Mouse (Mus musculus): Measurements from ENCODE around the gene Adgrg5. TPM values are rescaled to one million over a fixed set of nuclear protein-coding genes. Genes with fewer than 3 reads are reported as not detected.

Adgrg5 gene
- polyA plus RNA-seq, 1 experiment from 2014 or later = 0.14 TPM

GRCm38 (mm10) chr8:94892917-94893316, 30.6 kb upstream of the Adgrg5 start:
- no peak overlapping the region for H3K4me3 ChIP-seq (ENCODE audit: low read depth, low read length)
- WGBS = 51% methylated on average over 2 of the region's 2 CpGs
- no peak overlapping the region for H3K9ac ChIP-seq (ENCODE audit: low read depth, low read length)
- no peaks in the 10 kb centered on the region for H3K27me3 ChIP-seq (ENCODE audit: control insufficient read depth, insufficient read depth, low read length)
- DNase-seq (ENCODE audit: low spot score) (no peak), ATAC-seq (ENCODE audit: low FRiP score) (no peak)
- H3K4me2 ChIP-seq (replicated peaks; ENCODE audit: low read depth, low read length) = no peak overlapping the region
- H3K36me3 ChIP-seq (ENCODE audit: control insufficient read depth, insufficient read depth, low read length) = no peaks in the 10 kb centered on the region
- H3K9me3 ChIP-seq (ENCODE audit: control insufficient read depth, low read length) = no peaks in the 10 kb centered on the region
- H3K27ac ChIP-seq (ENCODE audit: low read depth, low read length) = no peak overlapping the region
- H3K4me1 ChIP-seq (replicated peaks; ENCODE audit: control insufficient read depth, insufficient read depth, low read length) = no peaks in the 10 kb centered on the region

GRCm38 (mm10) chr8:94899262-94899661, 24.2 kb upstream of the Adgrg5 start:
- Histone ChIP-seq H3K27me3 (ENCODE audit: control insufficient read depth, insufficient read depth, low read length) (no peaks in the 10 kb centered on the region; the same call in 1 of the 2 replicates), H3K4me2 (replicated peaks; ENCODE audit: low read depth, low read length) (no peak overlapping the region), H3K27ac (ENCODE audit: low read depth, low read length) (no peak overlapping the region), H3K4me1 (replicated peaks; ENCODE audit: control insufficient read depth, insufficient read depth, low read length) (no peaks in the 10 kb centered on the region), H3K9ac (ENCODE audit: low read depth, low read length) (0 out of 2 replicates have a peak overlapping the region, but pooled peaks have one; percentile 27), H3K4me3 (ENCODE audit: low read depth, low read length) (no peak overlapping the region), H3K36me3 (ENCODE audit: control insufficient read depth, insufficient read depth, low read length) (no peaks in the 10 kb centered on the region), H3K9me3 (ENCODE audit: control insufficient read depth, low read length) (no peaks in the 10 kb centered on the region)
- DNase-seq (ENCODE audit: low spot score) (no peak), ATAC-seq (ENCODE audit: low FRiP score) (peak; percentile 18; the same call in 1 of the 2 replicates)
- 9% methylated on average over 11 of the region's 11 CpGs for WGBS

GRCm38 (mm10) chr8:94900617-94901016, 22.9 kb upstream of the Adgrg5 start:
- Histone ChIP-seq H3K36me3 (ENCODE audit: control insufficient read depth, insufficient read depth, low read length) (no peaks in the 10 kb centered on the region), H3K4me1 (replicated peaks; ENCODE audit: control insufficient read depth, insufficient read depth, low read length) (no peaks in the 10 kb centered on the region), H3K4me2 (replicated peaks; ENCODE audit: low read depth, low read length) (no peak overlapping the region), H3K9ac (ENCODE audit: low read depth, low read length) (no peak overlapping the region), H3K27ac (ENCODE audit: low read depth, low read length) (no peak overlapping the region), H3K27me3 (ENCODE audit: control insufficient read depth, insufficient read depth, low read length) (no peaks in the 10 kb centered on the region; the same call in 1 of the 2 replicates), H3K9me3 (ENCODE audit: control insufficient read depth, low read length) (no peaks in the 10 kb centered on the region), H3K4me3 (ENCODE audit: low read depth, low read length) (no peak overlapping the region)
- 16% methylated on average over 6 of the region's 6 CpGs for WGBS
- no peak for DNase-seq (ENCODE audit: low spot score)
- no peak for ATAC-seq (ENCODE audit: low FRiP score)

- H3K27ac ChIP-seq (ENCODE audit: low read depth, low read length) = no peak overlapping the region
- H3K9me3 ChIP-seq (ENCODE audit: control insufficient read depth, low read length) = no peaks in the 10 kb centered on the region
- H3K4me2 ChIP-seq (replicated peaks; ENCODE audit: low read depth, low read length) = no peak overlapping the region
- H3K9ac ChIP-seq (ENCODE audit: low read depth, low read length) = no peak overlapping the region
- no peak overlapping the region for H3K4me3 ChIP-seq (ENCODE audit: low read depth, low read length)
- DNase-seq (ENCODE audit: low spot score) (no peak), ATAC-seq (ENCODE audit: low FRiP score) (no peak)
- no peaks in the 10 kb centered on the region for H3K4me1 ChIP-seq (replicated peaks; ENCODE audit: control insufficient read depth, insufficient read depth, low read length)
- 22% methylated on average over 5 of the region's 5 CpGs for WGBS
- no peaks in the 10 kb centered on the region for H3K36me3 ChIP-seq (ENCODE audit: control insufficient read depth, insufficient read depth, low read length)
- H3K27me3 ChIP-seq (ENCODE audit: control insufficient read depth, insufficient read depth, low read length) = no peaks in the 10 kb centered on the region; the same call in 1 of the 2 replicates
Observed at GRCm38 (mm10) chr8:94901031-94901430, 22.5 kb upstream of the Adgrg5 start.

GRCm38 (mm10) chr8:94903709-94904108, 19.8 kb upstream of the Adgrg5 start:
- ATAC-seq (ENCODE audit: low FRiP score) = 0 out of 2 replicates have a peak, but pooled peaks have one; percentile 15
- 63% methylated on average over 12 of the region's 12 CpGs for WGBS
- no peak overlapping the region for H3K9ac ChIP-seq (ENCODE audit: low read depth, low read length)
- no peak overlapping the region for H3K4me2 ChIP-seq (replicated peaks; ENCODE audit: low read depth, low read length)
- DNase-seq (ENCODE audit: low spot score) = no peak
- no peaks in the 10 kb centered on the region for H3K9me3 ChIP-seq (ENCODE audit: control insufficient read depth, low read length)
- no peak overlapping the region for H3K27ac ChIP-seq (ENCODE audit: low read depth, low read length)
- no peaks in the 10 kb centered on the region for H3K36me3 ChIP-seq (ENCODE audit: control insufficient read depth, insufficient read depth, low read length)
- no peak overlapping the region for H3K4me3 ChIP-seq (ENCODE audit: low read depth, low read length)
- no peaks in the 10 kb centered on the region for H3K4me1 ChIP-seq (replicated peaks; ENCODE audit: control insufficient read depth, insufficient read depth, low read length)
- H3K27me3 ChIP-seq (ENCODE audit: control insufficient read depth, insufficient read depth, low read length) = no peaks in the 10 kb centered on the region; the same call in 1 of the 2 replicates

DNA sequence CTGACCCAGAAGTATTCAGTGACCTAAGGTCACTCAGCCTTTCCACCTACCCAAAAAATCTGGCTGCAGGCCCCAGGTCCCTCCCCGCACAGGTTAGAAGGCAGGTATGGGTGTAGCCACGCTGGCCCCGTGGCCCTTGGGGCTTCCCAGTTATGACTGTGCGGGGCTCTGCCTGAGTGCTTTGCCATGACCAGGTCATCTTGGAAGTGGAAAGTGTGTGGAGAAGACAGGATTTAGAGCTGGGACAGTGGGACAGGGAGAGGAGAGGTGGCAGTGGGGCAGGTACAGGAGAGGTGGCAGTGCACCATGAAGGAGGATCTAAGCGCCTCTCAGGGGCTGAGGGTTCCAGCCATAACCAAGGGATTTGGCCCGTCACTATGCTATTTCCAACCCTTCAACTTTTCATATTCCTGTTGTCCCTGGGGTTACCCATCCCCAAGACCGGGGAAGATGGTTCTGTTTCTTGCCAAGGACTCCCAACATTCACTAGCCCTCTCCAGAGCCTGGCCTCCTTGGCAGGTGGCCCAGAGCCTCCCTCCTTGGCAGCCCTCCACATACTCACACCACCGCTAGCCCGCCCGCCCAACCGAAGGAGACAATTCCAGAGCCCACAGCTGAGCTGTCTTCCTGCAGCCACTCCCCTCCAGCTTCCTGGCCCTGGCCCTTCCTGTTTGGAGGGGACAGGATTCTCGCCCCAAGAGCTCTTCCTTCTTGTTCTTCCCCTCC, 18.9 kb upstream of the Adgrg5 start:
- Histone ChIP-seq H3K36me3 (ENCODE audit: control insufficient read depth, insufficient read depth, low read length) (no peaks in the 10 kb centered on the region), H3K4me3 (ENCODE audit: low read depth, low read length) (no peak overlapping the region), H3K27me3 (ENCODE audit: control insufficient read depth, insufficient read depth, low read length) (no peaks in the 10 kb centered on the region; the same call in 1 of the 2 replicates), H3K27ac (ENCODE audit: low read depth, low read length) (no peak overlapping the region), H3K9me3 (ENCODE audit: control insufficient read depth, low read length) (no peaks in the 10 kb centered on the region), H3K9ac (ENCODE audit: low read depth, low read length) (no peak overlapping the region), H3K4me1 (replicated peaks; ENCODE audit: control insufficient read depth, insufficient read depth, low read length) (no peaks in the 10 kb centered on the region), H3K4me2 (replicated peaks; ENCODE audit: low read depth, low read length) (no peak overlapping the region)
- DNase-seq (ENCODE audit: low spot score) (no peak), ATAC-seq (ENCODE audit: low FRiP score) (no peak)
- WGBS = 89% methylated on average over 12 of the region's 12 CpGs

DNA sequence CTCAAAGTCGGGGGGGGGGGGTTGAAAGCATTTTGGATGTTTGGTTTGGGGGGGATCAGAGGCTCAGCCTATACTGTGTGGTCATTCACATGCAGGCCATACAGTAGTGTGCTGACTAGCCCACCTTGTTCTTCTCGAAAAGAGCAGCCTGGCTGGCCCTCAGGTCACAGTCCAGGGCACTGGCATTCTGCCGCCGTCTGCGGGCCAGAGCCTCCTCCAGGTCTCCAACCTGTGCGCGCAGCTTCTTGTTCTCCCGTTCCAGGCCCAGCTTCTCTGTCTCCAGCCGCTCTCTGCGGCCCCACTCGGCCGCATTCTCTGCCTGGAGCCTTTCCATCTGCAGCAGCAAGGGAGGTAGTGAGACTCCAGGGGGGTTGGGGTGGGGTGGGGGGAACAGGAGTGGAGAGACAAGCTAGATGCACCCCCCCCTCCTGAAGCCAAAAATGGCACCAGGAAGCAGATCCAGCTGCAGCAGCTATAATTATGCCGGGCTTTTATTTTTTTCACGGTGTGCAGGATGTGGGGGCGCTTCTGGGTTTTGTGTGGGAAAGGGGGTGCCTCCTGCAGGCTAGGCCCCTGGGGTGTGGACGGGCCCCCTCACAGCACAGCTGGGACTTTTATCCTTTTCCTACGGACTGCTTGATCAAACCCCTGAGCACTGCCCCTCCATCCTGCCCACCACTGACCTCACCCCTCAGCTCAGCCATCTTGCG, 15.7 kb upstream of the Adgrg5 start:
- no peak overlapping the region for H3K4me3 ChIP-seq (ENCODE audit: low read depth, low read length)
- peaks cover 4% of the 10 kb centered on the region for H3K27me3 ChIP-seq (ENCODE audit: control insufficient read depth, insufficient read depth, low read length)
- no peak overlapping the region for H3K27ac ChIP-seq (ENCODE audit: low read depth, low read length)
- no peaks in the 10 kb centered on the region for H3K36me3 ChIP-seq (ENCODE audit: control insufficient read depth, insufficient read depth, low read length)
- ATAC-seq (ENCODE audit: low FRiP score) = no peak; the same call in 1 of the 2 replicates
- no peak overlapping the region for H3K4me2 ChIP-seq (replicated peaks; ENCODE audit: low read depth, low read length)
- no peaks in the 10 kb centered on the region for H3K9me3 ChIP-seq (ENCODE audit: control insufficient read depth, low read length)
- WGBS = 91% methylated on average over 18 of the region's 18 CpGs
- H3K9ac ChIP-seq (ENCODE audit: low read depth, low read length) = no peak overlapping the region
- no peak for DNase-seq (ENCODE audit: low spot score)
- no peaks in the 10 kb centered on the region for H3K4me1 ChIP-seq (replicated peaks; ENCODE audit: control insufficient read depth, insufficient read depth, low read length)

DNA sequence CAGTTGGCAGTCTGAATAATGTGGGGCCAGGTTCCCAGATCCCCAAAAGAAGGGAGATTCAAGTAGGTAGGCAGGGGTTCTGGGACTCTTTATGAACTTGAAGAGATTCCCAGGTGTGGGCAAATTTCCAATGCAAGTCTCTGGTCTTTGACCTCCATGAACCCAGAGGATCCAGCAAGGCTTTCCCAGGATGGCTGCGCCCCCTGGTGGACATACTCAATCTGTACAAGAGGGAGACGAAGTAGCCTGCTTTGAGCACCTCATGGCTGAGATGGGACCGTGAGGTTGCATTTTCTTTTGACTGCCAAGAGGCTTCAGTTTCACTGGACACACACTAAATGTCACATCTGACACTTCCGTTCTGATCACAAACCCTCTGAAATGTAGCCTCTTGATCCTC, 14.6 kb upstream of the Adgrg5 start:
- DNase-seq (ENCODE audit: low spot score) (peak; percentile 90), ATAC-seq (ENCODE audit: low FRiP score) (no peak)
- Histone ChIP-seq H3K36me3 (ENCODE audit: control insufficient read depth, insufficient read depth, low read length) (no peaks in the 10 kb centered on the region), H3K27me3 (ENCODE audit: control insufficient read depth, insufficient read depth, low read length) (peaks cover 14% of the 10 kb centered on the region), H3K4me2 (replicated peaks; ENCODE audit: low read depth, low read length) (no peak overlapping the region), H3K4me3 (ENCODE audit: low read depth, low read length) (no peak overlapping the region), H3K27ac (ENCODE audit: low read depth, low read length) (no peak overlapping the region), H3K9ac (ENCODE audit: low read depth, low read length) (no peak overlapping the region), H3K4me1 (replicated peaks; ENCODE audit: control insufficient read depth, insufficient read depth, low read length) (0 out of 2 replicates have a peak, but pooled peaks cover 5% of the 10 kb centered on the region), H3K9me3 (ENCODE audit: control insufficient read depth, low read length) (no peaks in the 10 kb centered on the region)
- WGBS = 15% methylated on average over 4 of the region's 4 CpGs
